Mouse (Mus musculus) v-Abl transformed pro-B cells (cell line): ENCODE results near the gene Vwa8.

Experiments used
- in situ Hi-C, 2 experiments: fragments of 400-800 bp; cut with MboI; formaldehyde crosslinking; loops; one replicate each; pipeline ENCODE4 v1.15.1; 2025; ENCODE audit not compliant: unreplicated experiment in 2 of 2

Vwa8 gene

GRCm38 (mm10) chr14:79243038-79243883, 394.4 kb downstream of the Vwa8 start:
- in situ Hi-C loops = no loop called here

GRCm38 (mm10) chr14:79244571-79244970, 395.7 kb downstream of the Vwa8 start:
- in situ Hi-C loops = no loop called here

GRCm38 (mm10) chr14:79251727-79252285, 403.0 kb downstream of the Vwa8 start:
- in situ Hi-C loops = no loop called here
